Mouse (Mus musculus): Measurements from ENCODE around the gene Ldhd. TPM values are rescaled to one million over a fixed set of nuclear protein-coding genes. Genes with fewer than 3 reads are reported as not detected.

Gene Ldhd
- total RNA-seq, 1 experiment from 2014 or later = 4.1 TPM

DNA sequence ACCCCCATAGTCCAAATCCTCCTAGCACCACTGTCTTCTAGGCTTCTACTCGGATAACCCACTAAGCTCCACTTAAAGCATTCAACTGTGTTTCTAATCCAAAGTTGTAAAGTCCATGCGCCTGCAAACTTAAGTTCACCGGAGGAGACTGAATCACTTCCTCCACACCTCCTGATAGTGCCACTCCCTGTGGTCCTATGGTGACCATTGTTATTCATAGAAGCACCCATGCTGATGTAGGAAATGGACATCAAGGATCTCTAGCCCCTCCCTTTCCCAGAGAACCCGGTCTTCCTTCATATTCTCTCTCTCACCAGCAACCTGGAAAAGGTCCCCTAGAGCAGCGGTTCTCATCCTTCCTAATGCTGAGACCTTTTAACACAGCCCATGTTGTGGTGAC, 17.0 kb downstream of the Ldhd start:
- no peak for ATAC-seq (replicated peaks in 1 of 2; ENCODE audit: insufficient read depth in 1 of 2, low FRiP score in 2 of 2, low TSS enrichment in 1 of 2, low read depth in 1 of 2, poor library complexity in 2 of 2, severe bottlenecking in 2 of 2)

DNA sequence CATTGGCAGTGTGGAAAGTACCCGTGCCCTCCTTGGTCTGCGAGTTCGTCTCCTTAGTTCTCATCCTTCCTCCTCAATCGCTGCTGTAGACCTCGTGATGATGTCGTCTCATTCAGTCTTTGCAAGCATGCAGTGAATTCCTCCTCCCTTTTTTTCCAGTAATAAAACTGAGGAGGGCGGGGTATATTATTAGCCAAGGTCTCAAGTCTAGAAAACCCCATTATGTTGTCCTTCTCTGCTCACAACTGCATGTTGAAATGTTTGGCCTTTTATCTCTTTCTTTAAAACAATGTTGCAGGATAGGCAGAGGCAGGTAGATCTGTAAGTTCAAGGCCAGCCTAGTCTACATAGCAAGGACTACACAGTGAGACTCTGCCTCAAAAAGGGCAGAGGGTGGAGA, 22.8 kb downstream of the Ldhd start:
- ATAC-seq (replicated peaks in 1 of 2; ENCODE audit: insufficient read depth in 1 of 2, low FRiP score in 2 of 2, low TSS enrichment in 1 of 2, low read depth in 1 of 2, poor library complexity in 2 of 2, severe bottlenecking in 2 of 2) = no peak

DNA sequence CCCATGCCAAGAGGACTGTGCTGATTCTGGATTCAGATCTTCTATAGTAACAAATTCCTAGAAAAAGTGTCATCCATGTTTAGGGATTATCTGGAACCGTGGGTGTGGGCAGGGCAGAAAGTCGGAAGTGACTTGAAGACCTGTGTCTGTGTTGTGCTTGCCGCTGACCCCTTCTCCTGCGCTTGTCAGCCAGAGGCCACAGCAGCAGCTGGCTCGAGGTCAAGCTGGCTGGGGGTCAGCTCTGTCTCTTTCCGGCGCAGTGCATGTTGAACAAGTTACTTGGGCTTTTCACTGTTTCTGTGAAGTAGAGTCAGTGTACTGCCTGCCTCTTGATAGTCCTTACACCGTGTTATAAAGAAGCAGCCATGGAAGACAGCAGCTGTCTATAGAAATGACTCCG, 23.2 kb downstream of the Ldhd start:
- no peak for ATAC-seq (replicated peaks in 1 of 2; ENCODE audit: insufficient read depth in 1 of 2, low FRiP score in 2 of 2, low TSS enrichment in 1 of 2, low read depth in 1 of 2, poor library complexity in 2 of 2, severe bottlenecking in 2 of 2)

- ATAC-seq (replicated peaks in 1 of 2; ENCODE audit: insufficient read depth in 1 of 2, low FRiP score in 2 of 2, low TSS enrichment in 1 of 2, low read depth in 1 of 2, poor library complexity in 2 of 2, severe bottlenecking in 2 of 2) = no peak
Measured at GRCm38 (mm10) chr8:111604986-111605385, 25.2 kb downstream of the Ldhd start.

DNA sequence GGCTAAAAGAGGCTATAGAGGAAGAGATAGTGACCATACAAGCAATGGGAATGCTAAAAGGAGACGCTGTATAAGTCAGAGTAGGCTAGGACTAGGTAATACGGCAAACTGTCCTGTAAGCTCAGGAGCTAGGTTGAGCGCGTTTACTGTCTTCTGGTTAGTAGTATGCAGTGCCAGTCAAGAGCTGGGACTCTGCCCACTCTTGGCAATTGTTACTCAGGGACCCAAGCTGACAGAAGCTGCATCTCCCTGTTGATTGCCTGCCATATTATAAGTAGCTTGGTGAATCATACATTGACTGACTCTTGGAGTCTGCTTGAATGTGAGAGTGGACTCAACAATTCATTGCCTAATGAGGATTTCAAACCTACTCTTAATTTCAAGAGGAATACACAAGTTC, 28.1 kb downstream of the Ldhd start:
- ATAC-seq (replicated peaks in 1 of 2; ENCODE audit: insufficient read depth in 1 of 2, low FRiP score in 2 of 2, low TSS enrichment in 1 of 2, low read depth in 1 of 2, poor library complexity in 2 of 2, severe bottlenecking in 2 of 2) = no peak

DNA sequence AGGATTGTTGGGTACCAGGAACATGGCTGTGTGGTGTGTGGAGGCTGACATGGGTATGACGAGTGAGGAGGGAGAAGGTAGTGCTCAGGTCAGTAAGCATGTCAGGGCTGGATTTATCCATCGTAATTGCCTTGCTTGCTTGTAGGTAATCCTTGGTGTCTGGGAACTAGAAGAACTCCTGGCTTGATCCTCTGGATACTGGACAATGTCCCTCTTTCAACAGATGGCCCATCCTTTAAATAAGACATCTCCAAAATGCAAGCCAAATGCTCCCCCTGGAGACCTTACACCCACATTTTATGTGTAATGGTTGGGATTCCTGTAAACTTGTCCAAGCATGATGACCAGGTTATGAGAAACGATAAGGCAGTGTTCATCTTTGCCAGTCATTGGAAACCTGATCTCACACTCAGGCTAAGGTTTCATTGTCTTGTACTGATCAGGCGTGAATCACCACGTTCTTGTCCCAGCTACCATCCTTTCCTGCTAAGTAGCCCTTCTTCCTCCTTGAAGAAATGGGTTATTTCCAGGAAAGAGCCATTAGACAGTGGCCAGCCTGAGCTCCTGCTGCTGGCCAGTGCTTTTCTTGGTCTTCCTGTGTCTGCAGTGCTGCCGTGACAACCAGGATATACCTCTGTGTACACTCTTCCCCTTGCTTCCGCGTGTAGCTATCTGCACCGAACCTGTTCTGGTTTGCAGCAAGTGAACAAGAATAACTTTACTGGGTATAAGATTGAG, 30.3 kb downstream of the Ldhd start:
- ATAC-seq (replicated peaks in 1 of 2; ENCODE audit: insufficient read depth in 1 of 2, low FRiP score in 2 of 2, low TSS enrichment in 1 of 2, low read depth in 1 of 2, poor library complexity in 2 of 2, severe bottlenecking in 2 of 2) = no peak

DNA sequence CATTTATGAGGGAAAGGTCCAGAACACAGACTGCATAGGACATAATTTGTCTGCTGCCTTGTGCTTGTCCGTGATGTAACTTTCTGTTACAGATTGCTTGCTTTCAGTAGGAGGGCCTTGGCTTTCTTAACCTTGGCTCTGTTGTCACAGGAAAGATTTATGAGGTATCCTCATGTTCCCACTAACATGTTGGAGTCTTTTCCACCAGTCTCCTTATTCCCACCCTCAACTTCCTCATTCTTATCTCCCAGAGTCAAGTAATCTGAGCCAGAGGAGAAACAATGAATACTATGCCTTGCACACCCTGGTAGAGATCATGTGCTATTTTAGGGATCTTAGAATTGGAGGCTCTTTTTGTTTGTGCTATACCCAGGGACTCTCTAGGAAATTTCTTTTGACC, 32.9 kb downstream of the Ldhd start:
- ATAC-seq (replicated peaks in 1 of 2; ENCODE audit: insufficient read depth in 1 of 2, low FRiP score in 2 of 2, low TSS enrichment in 1 of 2, low read depth in 1 of 2, poor library complexity in 2 of 2, severe bottlenecking in 2 of 2) = no peak

DNA sequence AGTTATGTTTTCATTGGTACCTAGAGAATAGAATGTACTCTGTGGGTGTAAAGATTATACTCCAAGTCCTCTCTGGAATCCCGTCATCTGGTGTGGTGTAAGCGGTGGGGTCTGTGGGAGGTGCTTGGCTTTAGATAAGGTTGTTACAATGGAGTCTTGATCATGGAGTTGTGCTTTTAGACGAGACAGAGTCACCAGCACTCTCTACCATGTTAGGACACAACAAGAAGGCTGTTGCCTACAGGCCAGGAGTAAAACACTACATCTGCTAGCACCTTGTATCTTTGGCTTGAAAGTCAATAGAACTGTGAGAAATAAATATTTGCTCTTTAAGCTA, 33.7 kb downstream of the Ldhd start:
- no peak for ATAC-seq (replicated peaks in 1 of 2; ENCODE audit: insufficient read depth in 1 of 2, low FRiP score in 2 of 2, low TSS enrichment in 1 of 2, low read depth in 1 of 2, poor library complexity in 2 of 2, severe bottlenecking in 2 of 2)

DNA sequence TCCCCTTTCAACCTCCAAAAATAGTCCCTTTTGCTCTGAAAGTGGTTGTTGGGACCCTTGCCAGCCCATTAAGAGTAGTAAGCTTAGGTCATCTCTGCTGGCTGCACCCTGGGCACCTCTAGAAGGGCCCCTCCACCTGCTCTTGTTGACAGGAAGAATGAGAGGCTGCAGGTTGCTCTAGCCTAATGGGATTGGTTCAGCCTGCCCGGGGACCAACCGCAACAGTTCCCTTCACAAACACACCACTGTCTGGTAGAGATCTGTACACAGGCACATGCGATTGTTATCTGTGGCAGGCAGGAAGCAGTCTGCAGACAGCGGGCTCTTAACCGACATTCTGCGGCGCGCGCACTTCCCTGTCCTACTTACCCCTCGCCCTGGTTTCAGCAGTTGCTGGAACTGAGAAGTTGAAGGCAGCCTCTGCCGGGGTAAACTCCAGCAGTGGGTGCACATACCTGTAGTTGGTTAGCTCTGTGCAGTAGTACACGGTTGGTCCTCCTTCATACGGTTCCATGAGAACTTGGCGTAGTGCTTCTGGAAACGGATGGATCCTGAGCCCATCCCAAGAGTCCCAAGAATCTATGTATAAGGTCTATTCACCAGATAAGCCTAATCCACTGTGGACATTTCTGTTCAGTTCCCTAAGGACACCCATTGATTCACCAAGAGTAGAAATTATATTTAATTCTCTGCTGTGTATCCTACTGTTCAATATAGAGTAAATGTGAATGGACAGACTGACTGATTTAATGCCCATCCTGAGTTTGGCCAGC, 34.3 kb downstream of the Ldhd start:
- ATAC-seq (replicated peaks in 1 of 2; ENCODE audit: insufficient read depth in 1 of 2, low FRiP score in 2 of 2, low TSS enrichment in 1 of 2, low read depth in 1 of 2, poor library complexity in 2 of 2, severe bottlenecking in 2 of 2) = peak; percentile 91 to 95

DNA sequence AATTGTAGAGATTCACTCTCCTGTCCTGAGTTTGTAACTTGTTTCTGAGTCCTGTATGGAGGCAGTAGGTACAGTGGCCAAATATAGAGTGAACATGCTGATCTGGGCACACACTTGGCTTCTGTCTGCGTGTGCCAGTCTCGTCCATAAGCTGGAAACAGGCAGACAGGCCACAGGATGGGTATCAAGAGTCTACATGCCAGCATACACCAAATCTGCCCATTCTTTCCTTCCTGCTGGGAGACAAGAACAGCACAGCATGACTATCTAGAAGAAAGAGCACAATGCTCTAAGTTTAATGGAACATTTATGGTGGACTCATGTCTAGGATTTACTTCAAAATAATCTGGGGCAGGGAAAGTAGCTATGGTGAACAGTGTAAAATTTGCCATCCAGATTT, 35.2 kb downstream of the Ldhd start:
- ATAC-seq (replicated peaks in 1 of 2; ENCODE audit: insufficient read depth in 1 of 2, low FRiP score in 2 of 2, low TSS enrichment in 1 of 2, low read depth in 1 of 2, poor library complexity in 2 of 2, severe bottlenecking in 2 of 2) = no peak

- ATAC-seq (replicated peaks in 1 of 2; ENCODE audit: insufficient read depth in 1 of 2, low FRiP score in 2 of 2, low TSS enrichment in 1 of 2, low read depth in 1 of 2, poor library complexity in 2 of 2, severe bottlenecking in 2 of 2) = no peak
Measured at GRCm38 (mm10) chr8:111594044-111594840, 35.9 kb downstream of the Ldhd start.

- no peak for ATAC-seq (replicated peaks in 1 of 2; ENCODE audit: insufficient read depth in 1 of 2, low FRiP score in 2 of 2, low TSS enrichment in 1 of 2, low read depth in 1 of 2, poor library complexity in 2 of 2, severe bottlenecking in 2 of 2)
Measured at GRCm38 (mm10) chr8:111592390-111592910, 37.7 kb downstream of the Ldhd start.

GRCm38 (mm10) chr8:111591176-111591575, 39.0 kb downstream of the Ldhd start:
- no peak for ATAC-seq (replicated peaks in 1 of 2; ENCODE audit: insufficient read depth in 1 of 2, low FRiP score in 2 of 2, low TSS enrichment in 1 of 2, low read depth in 1 of 2, poor library complexity in 2 of 2, severe bottlenecking in 2 of 2)

GRCm38 (mm10) chr8:111590214-111590613, 40.0 kb downstream of the Ldhd start:
- no peak for ATAC-seq (replicated peaks in 1 of 2; ENCODE audit: insufficient read depth in 1 of 2, low FRiP score in 2 of 2, low TSS enrichment in 1 of 2, low read depth in 1 of 2, poor library complexity in 2 of 2, severe bottlenecking in 2 of 2)

DNA sequence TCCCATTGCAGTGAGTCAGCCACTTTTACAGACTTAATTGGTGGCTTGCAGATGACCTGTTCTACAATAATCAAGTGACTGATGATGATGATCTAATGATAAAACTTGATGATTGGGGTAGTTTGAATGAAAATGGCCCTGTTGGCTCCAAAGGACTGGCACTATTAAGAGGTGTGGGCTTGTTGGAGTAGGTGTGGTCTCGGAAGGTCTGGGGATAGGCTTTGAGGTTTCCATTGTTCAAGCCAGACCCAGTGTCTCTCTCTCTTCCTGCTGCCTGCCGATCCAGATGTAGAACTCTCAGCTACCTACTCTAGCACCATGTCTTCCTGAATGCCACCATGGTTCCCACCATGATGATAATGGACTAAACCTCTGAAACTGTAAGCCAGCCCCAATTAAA, 41.8 kb downstream of the Ldhd start:
- ATAC-seq (replicated peaks in 1 of 2; ENCODE audit: insufficient read depth in 1 of 2, low FRiP score in 2 of 2, low TSS enrichment in 1 of 2, low read depth in 1 of 2, poor library complexity in 2 of 2, severe bottlenecking in 2 of 2) = no peak

DNA sequence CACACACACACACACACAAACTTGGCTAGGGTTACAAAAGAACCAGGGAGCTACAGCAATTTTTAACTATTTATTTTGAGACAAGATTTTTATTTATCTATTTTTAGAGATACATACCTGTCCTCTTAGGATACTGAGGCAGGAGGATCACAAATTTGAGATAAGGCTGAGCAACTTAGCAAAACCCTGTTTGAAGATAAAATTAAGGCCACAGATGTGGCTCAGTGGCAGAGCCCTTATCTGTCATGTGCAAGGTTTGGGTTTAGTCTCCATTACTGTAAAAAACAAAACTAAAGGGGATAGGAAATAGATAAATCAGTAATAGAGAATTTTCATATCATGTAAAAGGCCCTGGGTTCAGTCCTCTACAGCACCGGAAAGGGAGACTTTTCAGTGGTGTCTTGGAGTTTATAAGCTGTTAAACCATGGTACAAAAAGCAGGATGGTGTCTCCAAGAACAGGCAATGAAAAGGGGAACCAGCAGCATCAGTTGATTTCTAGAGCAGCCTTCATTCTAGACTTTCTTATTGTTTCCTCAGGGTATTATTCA, 42.6 kb downstream of the Ldhd start:
- peak in 1 of 2 experiments; percentile 16; a peak in 1 of 4 replicates for ATAC-seq (replicated peaks in 1 of 2; ENCODE audit: insufficient read depth in 1 of 2, low FRiP score in 2 of 2, low TSS enrichment in 1 of 2, low read depth in 1 of 2, poor library complexity in 2 of 2, severe bottlenecking in 2 of 2)

- ATAC-seq (replicated peaks in 1 of 2; ENCODE audit: insufficient read depth in 1 of 2, low FRiP score in 2 of 2, low TSS enrichment in 1 of 2, low read depth in 1 of 2, poor library complexity in 2 of 2, severe bottlenecking in 2 of 2) = peak in 1 of 2 experiments; percentile 22; a peak in 1 of 4 replicates
Measured at GRCm38 (mm10) chr8:111584946-111585345, 45.2 kb downstream of the Ldhd start.

- no peak for ATAC-seq (replicated peaks in 1 of 2; ENCODE audit: insufficient read depth in 1 of 2, low FRiP score in 2 of 2, low TSS enrichment in 1 of 2, low read depth in 1 of 2, poor library complexity in 2 of 2, severe bottlenecking in 2 of 2)
Measured at GRCm38 (mm10) chr8:111582386-111582785, 47.8 kb downstream of the Ldhd start.
